Mouse (Mus musculus) adipocyte (in vitro differentiated cells): Measurements from ENCODE around the gene Xkr7.
A peak's percentile ranks its signal among the peaks of the same experiment; 100 is the strongest.

ENCODE experiments used
- DNase-seq: peaks from one replicate; pipeline ENCODE4 v3.0.0-alpha.2; 2016; ENCODE audit warnings: low spot score

Gene Xkr7

DNA sequence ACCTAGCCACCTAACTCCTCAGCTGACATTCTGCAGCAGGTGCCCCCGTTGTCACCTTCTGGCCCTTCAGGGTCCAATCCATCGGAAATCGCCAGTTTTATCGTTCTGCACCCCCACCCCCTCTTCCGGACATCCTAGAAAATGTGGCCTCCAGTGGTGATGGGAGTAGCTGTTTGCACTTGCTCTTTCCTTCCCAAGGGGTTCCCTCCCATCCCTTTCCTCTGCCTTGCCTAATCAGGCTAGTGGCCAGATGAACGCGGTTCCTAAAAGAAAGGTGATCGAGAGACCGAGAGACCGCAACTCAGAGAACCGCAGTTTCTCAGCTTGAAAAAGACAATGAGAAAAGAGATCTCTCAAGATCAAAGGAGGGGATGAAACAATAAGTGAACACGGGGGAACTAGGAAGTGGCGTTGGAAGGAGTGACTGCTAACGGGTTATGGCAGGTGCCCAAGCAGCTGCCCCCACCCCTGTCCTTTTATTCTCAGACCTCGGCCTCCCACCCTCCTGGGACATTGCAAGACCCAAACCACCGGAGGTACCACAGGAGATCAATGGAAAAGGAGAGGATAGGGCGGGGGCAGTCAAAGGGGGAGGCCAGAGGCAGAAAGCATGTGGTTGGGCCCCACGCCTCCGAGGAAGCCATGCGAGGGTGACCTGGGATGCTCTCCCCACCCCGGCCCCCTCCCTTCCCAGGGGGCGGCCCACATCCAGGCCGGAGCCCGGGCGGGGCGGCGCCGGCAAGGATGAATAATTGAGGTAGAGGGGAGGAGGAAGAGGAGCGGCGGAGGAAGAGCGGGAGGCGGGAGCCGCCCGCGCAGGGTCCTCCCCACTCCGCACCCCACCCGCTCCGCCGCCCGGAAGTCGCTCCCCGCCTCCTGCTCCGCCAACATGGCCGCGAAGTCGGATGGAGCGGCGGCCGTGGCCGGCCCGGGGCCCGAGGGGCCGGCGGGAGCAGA is at the start of gene Xkr7:
TSS of gene Xkr7 (plus strand) at position 727 of the 957 bp plus-strand sequence.
- DNase-seq, result no peak

DNA sequence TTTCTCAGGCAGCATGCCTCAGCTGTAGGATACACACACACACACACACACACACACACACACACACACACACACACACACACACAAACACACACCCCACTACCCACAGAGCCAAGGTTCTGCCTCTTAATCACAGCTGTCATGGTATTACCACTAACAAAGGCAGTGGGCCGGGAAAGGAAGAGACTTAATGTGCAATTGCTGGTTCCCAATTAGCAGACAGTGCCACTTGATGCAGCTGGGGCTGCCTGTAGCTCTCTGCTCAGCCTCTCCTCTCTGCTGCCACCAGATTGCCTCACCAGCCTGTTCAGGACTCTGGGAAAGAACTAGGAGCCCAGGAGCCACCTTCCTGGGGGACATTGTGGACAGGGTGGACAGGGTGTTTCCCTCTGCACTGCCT is 46.1 kb upstream of the Xkr7 start:
- no peak for DNase-seq

DNA sequence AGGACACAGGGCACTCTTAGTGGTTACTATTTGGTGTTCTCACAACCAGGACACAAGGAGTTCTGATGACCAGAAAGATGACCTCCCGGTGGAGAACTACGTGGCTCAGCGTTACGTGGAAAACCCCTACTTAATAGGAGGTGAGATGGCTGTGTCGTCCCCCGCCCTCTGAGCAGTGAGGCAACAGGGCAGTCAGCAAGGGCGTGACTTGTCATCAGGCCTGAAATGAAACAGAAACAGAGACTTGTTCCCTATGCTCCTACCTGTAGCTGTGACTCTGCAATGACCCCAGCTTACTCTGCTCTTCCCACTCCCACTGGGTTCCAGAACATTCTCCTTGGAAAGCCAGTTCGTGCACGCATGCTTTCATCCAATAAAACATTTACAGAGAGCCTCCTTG is 40.1 kb upstream of the Xkr7 start:
- no peak for DNase-seq

DNA sequence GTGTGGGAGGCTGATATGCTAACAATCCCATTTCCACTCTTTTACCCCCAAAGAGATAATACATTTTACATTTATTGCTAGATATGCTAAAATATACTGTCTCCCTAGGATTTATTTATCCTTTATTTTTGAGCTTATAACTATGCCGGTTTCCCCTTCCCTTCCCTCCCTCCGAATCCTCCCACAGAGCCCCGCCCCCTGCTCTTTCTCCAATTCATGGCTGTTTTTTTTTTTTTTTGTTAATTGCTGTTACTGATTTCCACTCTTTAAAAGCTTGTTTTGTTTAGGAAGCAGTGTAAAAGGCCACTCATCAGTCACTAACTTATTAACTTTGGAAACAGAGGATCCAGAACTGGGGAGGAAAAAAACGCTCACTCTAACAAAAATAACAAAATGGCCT is 34.6 kb upstream of the Xkr7 start:
- no peak for DNase-seq

DNA sequence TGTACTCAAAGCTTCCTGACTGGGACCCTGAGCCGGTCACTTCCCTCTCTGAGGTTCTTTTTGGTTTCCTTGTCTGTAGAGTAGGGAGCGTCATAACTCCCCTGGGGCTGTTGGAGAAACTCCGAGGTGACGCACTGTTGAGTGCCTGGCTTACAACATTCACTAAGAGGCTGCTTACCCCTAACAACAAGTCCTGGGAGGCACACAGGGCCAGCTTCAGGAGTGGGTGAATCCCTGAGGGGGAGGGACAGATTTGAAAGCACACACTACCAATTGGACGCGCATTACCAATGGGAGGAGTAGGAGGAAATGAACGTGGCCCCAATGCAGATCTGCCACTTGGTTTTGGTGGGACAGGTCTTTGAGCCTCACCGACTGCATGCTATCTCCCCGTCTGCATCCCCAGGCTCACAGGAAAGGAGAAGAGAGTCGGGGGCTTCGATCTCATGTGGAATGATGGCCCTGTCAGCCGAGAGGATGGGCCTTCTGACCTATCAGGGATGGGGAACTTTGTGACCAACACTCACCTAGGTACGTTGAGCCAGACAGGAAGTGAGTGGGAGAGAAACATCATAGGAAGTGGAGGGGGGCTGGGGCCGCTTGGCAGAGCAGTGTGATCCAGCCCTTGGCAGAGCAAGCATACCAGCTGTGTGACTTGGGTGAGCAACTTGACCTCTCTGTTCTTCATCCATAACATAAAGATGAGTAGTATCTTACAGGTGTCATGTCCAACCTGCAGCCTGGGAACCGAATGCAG is 29.0 kb upstream of the Xkr7 start:
- DNase-seq, result no peak

DNA sequence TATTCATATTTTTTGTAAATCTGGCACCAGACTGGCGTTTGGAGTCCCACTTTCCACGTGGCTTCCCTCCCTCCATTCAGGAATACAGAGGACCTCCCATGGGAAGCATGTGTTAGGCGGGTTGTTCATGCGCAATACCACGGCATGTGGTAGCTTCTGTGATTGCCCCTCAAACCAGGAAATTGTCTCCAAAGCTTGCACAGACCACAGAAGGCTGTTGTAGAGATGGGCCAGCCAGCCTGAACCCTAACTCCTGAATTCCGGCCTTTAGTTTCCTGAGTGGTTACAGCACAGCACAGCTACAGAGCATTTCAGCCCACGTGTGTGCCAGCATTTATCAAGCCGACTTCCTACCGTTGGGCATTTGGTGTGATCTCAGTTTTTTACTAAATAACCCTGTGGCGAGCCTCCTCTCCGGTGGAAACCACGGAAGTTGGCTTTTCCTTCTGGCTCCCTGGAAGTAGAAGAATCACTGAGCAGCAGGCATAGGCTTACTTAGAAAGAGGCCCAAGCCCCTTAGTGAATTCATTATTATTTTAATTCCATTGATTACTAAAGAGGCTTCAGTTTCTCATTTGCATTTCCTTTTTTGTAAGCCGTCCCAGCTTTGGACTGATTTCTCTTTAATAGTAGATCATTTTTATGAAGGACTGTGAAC is 27.8 kb upstream of the Xkr7 start:
- no peak for DNase-seq

DNA sequence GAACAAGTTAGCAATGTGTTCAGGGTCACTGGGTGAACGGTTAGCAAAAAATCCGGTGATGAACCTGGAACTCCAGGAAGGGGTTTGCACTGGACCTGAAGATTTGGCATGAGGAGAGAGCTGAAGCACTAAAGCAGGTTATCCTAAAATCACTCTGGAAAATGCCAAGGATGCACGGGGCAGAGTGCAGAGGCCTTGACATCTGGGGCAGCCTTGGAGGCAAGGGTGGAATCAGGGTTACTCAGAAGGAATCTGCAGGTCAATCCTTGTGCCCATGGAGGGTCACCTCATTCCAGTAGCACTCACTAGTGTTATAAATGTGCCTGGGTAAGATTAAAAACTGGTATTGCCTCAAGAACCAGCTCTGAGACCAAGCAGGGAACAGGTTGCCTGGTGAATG is 25.7 kb upstream of the Xkr7 start:
- no peak for DNase-seq

DNA sequence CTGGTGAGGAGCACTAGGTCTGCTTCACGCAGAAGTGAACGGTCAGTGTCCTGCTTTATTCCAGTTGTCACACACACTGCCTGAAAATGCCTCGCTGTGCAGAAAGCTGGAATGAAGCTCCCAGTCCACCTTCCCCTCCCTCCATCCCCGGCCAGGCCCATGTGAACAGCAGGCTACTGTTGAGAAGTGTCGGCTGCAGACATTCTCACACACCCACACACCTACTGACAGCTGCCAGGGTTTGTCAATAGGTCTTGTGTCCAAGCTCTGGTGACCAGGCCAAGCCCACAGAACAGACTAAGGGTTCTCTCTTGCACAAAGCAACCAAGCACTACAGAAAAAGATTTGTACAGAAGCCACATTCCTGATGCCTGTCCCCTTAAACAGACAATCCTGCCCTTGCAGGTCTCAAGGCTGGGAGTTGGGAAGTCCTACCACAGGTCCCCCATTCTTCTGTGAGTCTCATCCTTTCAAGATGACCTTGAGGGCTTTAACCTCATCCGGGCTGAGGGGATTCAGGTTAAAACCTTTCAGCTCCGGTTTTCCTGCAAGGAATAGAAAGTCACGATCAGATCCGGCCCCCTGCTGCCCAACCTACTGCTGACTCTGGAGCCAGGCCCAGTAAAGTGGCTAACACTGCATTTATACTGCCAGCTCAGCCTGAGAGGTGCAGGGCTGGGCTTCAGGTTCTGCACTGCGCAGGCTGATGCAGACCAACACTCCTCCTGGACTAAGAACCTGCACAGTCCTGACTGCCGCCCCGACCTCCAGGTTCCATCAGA is 22.3 kb upstream of the Xkr7 start:
- peak; percentile 32 for DNase-seq

DNA sequence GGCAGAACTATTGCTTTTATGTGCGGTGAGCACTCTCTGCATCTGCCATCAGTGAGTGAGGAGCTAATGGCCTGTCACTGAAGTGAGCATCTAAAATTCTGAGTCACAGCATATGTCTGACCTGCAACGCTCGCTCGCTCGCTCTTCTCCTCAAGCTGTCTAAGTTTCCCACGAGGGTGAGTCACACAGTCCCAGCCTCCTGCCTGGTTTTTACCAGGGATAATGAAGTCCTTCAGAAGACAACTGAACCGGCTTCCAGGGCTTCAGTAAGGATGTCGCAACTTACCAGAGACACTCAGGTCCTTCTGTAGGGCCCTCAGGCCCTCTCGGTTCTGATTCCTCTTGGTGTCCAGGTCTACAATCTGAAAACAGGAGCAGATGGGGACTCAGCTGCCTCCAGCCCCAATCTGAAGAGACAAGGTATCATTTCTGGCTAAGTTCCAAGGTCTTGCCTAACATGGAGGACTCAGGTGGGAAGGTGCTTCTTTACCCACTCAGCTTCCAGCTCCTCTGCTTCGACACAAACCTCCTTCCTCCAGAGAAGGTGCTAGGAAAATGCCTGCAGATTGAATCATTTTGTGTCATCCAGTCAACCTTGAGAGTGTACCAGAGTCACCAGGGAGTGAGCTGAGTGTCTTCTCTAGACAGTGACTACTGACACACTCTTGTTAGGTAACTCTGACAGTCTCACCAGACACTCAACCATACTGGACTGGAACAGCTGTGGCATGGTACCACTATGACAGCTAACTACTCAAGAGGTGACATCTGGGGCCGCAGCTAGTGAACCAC is 17.7 kb upstream of the Xkr7 start:
- DNase-seq, result peak; percentile 13

DNA sequence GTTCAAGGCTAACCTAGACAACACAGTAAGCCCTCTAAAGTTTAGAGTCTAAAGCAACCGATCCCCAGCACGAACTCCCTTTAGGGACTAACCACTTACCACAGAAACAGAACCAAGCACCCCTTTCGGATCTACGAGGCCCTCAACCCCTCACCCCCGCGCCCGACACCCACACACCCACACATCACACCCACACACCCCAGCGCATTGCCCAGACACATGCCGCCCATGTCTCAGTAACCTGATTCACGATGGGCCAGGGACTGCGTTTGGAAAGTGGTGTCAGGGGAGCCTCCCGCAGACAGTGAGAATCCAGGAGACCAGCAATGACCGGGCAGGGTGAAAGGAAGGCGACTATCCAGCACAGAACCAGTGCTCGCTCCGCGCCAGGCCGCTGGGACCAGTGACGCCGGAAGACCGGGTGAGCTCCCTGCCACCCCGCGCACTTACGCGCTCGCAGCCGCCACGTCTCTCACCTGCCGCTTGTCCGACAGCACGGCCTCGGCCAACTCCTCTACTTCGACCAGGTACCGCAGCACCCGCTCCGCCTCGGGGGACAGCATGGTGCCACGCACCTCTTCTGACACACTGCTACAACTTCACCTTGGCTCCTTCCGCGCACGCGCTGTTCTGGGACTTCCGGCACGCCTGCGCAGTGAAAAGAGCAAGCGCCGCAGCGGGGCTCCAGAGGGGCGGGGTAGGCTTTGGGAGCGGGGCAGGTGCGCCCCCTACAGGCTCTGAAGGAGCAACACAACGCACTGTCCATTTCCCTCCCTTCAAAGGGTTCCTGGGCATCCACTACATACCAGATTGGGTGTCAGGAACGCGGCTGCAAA is 16.7 kb upstream of the Xkr7 start, which contains the start of gene Pdrg1:
TSS of gene Pdrg1 (minus strand) at position 670 of the 836 bp plus-strand sequence.
- DNase-seq, result peak; percentile 98

DNA sequence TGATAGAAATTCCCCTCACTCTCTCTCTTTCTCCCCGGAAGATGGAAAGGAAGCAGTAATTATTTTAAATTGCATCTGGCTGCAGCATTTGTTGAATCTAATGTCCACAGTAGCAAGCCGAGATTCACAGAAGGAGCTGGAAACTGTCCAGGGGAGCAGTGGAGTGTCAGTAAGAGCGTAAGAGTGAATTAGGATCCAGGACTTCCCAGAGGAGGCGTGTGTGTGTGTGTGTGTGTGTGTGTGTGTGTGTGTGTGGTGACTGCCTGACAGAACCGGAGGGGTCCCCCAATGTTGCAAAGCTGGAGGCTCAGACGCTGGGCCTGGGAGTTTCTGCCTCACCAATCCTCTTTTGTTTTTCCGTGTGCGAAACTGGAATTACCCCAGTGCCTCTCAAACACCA is 15.8 kb upstream of the Xkr7 start:
- DNase-seq, result no peak

DNA sequence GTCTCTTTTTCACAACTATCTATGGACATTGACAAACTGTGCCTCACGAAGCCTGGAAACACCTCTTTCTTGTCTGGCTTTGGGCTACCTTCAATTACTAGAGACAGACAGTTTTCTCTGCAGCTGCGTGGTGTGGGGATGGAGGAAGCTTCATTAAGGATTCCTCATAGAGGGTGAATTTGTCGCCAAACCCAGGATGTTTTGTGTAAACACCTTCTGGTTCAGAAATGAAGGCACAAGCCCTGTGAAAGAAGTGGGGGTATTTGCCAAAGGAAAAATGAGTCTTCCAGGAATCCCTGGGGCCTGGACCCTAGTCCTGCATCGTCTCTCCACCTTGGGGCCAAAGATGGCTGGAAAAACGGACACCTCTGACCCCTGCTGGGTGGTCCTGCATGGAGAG is 14.9 kb upstream of the Xkr7 start:
- no peak for DNase-seq

DNA sequence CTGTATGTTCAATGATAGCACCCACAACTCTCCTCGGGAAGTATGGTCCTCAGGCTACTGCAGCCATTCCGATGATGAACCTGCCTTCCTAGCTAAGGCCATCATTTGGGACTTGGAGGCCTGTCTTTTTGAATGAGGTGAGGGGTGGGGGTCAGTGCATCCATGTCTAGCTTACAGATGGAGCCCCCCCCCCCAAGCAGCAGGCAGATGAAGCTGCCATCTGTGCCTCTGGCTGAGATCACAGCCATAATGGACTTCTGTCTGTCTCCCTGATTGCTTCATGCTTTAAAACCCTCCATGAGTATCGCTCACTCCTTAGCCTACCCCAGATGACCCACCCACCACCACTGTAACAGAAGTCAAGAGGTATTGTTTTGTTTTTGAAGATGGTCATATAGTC is 12.3 kb upstream of the Xkr7 start:
- DNase-seq, result no peak

DNA sequence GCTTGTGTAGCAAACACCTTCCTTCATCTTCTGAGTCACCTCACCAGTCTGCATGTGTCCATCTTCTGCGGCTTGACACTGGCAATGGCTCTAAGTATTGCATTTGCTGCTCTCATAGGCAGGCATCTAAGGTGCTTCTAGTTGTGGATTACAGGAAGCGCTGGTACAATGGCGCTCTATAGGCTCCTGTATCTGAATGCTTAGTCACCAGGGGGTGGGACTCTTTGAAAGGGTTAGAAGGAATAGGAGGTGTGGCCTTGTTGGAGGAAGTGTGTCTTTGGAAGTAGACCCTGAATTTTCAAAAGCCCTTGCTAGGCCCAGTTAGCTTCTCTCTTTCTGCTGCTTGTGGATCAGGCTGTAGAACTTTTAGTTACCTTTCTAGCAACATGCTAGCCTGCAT is 10.5 kb upstream of the Xkr7 start:
- no peak for DNase-seq

DNA sequence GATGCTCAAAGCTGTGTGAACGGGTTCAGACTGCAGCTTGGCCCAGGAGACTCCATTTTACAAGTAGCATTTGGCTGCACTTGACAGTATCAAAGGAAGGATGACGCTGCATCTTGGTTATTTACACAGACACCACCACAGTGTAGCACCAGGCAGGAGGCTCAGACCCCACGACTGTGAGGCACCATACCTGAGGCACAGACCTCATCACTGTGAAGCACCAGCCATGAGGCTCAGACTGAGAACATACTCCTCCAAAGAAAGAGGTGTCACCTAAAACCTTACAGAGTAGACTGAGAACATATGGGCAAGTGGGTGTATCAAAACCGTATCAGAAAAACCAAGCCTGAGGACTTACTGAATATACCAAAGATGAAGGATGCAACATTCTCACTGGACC is 8.8 kb upstream of the Xkr7 start:
- DNase-seq, result no peak

DNA sequence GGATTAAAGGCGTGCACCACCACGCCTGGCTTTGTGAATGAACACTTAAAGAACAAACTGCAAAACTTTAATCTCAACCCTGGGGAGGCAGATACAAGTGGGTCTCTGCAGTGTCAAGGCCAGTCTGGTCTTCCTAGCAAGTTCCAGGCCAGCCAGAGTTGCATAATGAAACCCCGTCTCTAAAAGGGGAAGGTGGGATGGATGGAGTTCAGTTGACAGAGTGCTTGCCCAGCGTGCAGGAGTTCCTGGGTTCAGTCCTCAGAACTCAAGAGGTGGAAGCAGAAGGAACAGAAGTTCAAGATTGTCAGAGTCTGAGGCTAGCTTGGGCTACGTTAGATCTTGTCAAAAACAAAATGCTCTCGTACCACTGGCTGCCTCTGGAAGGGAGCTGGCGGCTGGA is 5.6 kb upstream of the Xkr7 start:
- no peak for DNase-seq

DNA sequence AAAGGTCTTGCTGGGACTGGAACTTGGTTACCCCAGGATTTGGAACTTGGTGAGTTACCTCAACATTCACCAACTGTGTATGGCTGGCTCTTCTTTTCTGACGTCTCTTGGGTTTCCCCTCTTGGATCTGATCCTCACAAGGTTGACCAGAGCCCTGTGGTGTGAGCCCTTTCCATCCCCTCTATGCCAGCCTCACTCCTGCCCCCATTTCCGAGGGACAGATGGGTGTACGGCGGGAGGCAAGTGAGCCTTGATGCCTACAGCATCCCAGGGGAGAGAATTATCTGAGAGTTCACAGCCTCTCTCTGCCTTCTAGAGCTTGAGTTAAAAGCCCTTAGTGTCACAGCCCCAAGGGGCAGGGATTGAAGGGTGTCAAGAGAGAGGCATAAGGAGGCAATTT is 4.2 kb upstream of the Xkr7 start:
- DNase-seq, result no peak

DNA sequence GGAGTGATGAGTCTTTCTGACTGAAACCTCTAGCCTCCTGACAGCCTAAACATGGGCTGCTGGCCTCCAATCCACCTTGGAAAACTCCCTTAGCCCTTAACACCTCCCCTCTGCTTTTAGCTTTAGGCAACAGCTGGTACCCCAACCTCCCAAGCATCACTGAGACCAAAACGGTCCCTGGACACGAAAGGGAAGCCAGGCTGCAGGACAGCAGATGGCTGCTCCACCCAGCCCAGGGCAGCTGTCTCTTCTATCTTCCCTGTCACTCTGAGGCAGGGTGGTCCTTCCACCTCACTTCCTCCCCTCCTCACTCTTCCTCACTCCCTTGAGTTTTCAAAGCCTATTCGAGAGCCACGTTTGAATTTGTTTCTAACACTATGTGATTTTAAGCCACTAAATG is 1.2 kb upstream of the Xkr7 start:
- DNase-seq, result no peak

DNA sequence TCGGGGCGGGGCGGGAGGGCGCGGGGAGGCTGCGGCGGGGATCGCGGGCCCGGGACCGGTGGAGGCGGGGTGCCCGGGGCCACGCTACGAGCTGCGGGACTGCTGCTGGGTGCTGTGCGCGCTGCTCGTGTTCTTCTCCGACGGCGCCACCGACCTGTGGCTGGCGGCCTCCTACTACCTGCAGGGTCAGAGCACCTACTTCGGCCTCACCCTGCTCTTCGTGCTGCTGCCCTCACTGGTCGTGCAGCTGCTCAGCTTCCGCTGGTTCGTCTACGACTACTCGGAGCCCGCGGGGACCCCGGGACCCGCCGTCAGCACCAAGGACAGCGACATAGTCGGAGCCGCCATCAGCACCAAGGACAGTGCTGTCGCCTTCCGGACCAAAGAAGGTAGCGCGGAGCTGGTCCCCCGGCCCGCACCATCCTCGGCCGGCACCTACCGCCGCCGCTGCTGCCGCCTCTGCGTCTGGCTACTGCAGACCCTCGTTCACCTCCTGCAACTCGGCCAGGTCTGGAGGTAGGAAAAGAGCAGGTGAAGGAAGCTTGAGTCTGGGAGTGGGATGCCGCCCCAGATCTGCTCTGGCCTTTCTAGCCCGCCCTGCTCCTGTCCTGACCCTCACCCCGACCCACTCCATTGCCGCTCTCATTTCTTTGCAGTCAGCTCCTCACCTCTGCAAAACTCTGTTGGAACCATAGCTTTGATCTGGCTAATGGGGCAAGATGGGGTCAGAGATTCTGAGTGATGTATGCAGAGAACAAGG is 611 bp downstream of the Xkr7 start:
- DNase-seq, result no peak
